Mouse (Mus musculus): ENCODE data around the gene Cirbp. TPM values are rescaled to one million over a fixed set of nuclear protein-coding genes. Genes with fewer than 3 reads are reported as not detected.

Cirbp gene
- polyA plus RNA-seq, 1 experiment from 2014 or later = 149 TPM

DNA sequence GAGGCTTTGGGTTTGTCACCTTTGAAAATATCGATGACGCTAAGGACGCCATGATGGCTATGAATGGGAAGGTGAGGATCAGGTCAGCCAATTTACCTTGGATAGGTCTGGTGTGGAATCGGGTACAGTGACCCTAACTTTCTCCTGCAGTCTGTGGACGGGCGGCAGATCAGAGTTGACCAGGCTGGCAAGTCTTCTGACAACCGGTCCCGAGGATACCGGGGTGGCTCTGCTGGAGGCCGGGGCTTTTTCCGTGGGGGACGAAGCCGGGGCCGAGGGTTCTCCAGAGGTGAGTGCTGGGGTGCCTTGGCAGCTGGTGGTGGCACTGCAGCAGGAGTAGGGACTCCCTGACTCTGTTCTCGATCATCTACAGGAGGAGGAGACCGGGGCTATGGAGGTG, 4.3 kb downstream of the Cirbp start:
- no peaks in the 10 kb centered on the region for H3K9me3 ChIP-seq
- ATAC-seq (ENCODE audit: low FRiP score, low read depth) = no peak
- H3K4me2 ChIP-seq (replicated peaks) = no peak overlapping the region
- H3K36me3 ChIP-seq = peaks cover 32% of the 10 kb centered on the region
- peaks cover 64% of the 10 kb centered on the region for H3K4me1 ChIP-seq
- no peaks in the 10 kb centered on the region for H3K27me3 ChIP-seq
- WGBS = 96% methylated on average over 16 of the region's 16 CpGs
- no peak overlapping the region for H3K27ac ChIP-seq
- no peak overlapping the region for H3K4me3 ChIP-seq
- H3K9ac ChIP-seq = peak overlapping the region; percentile 35

DNA sequence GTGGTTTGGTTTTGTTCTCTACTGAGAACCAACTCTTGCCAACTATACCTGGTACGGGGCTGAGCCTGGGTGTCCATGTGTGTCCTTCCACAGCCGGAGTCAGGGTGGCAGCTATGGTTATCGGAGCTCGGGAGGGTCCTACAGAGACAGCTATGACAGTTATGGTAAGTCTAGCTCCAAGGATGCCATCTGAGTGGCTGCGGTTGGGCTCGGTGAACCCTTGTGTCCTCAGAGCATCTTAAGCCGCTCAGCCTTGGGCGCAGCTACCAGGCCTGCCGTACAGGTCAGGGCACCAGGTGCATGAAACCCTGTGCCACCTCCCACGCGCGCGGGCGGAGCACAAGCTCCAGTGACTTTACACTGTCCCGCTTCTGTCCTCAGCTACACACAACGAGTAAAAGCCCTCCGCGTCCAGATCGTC, 4.8 kb downstream of the Cirbp start:
- Histone ChIP-seq H3K4me2 (replicated peaks) (no peak overlapping the region), H3K4me1 (peaks cover 60% of the 10 kb centered on the region), H3K27me3 (no peaks in the 10 kb centered on the region), H3K9ac (0 out of 2 replicates have a peak overlapping the region, but pooled peaks have one; percentile 26), H3K36me3 (peaks cover 32% of the 10 kb centered on the region), H3K9me3 (no peaks in the 10 kb centered on the region), H3K4me3 (no peak overlapping the region), H3K27ac (no peak overlapping the region)
- no peak for ATAC-seq (ENCODE audit: low FRiP score, low read depth)
- 97% methylated on average over 19 of the region's 19 CpGs for WGBS

DNA sequence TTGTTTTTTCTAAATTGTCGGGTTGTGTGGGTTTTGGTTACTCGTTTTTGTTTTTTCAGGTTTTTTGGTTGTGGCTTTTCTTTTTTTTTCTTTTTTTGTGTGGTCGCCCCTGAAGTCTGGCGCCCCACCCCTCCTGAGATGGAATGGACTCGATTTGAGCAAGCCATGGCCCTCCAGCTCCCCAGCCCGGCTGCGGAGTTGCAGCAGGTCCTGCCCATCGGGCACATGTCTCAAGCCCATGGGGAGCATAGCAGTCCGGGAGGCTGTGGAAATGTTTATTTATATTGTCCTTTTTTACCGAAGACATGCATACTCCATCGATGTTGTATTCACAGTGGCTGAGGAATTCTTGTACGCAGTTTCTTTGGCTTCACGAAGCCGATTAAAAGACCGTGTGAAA, 5.5 kb downstream of the Cirbp start:
- H3K4me2 ChIP-seq (replicated peaks) = no peak overlapping the region
- H3K36me3 ChIP-seq = peaks cover 32% of the 10 kb centered on the region
- H3K27ac ChIP-seq = no peak overlapping the region
- no peaks in the 10 kb centered on the region for H3K27me3 ChIP-seq
- no peaks in the 10 kb centered on the region for H3K9me3 ChIP-seq
- peak overlapping the region; percentile 57; the same call in 1 of the 2 replicates for H3K4me3 ChIP-seq
- H3K9ac ChIP-seq = no peak overlapping the region
- WGBS = 92% methylated on average over 15 of the region's 15 CpGs
- H3K4me1 ChIP-seq = peaks cover 58% of the 10 kb centered on the region
- ATAC-seq (ENCODE audit: low FRiP score, low read depth) = no peak

DNA sequence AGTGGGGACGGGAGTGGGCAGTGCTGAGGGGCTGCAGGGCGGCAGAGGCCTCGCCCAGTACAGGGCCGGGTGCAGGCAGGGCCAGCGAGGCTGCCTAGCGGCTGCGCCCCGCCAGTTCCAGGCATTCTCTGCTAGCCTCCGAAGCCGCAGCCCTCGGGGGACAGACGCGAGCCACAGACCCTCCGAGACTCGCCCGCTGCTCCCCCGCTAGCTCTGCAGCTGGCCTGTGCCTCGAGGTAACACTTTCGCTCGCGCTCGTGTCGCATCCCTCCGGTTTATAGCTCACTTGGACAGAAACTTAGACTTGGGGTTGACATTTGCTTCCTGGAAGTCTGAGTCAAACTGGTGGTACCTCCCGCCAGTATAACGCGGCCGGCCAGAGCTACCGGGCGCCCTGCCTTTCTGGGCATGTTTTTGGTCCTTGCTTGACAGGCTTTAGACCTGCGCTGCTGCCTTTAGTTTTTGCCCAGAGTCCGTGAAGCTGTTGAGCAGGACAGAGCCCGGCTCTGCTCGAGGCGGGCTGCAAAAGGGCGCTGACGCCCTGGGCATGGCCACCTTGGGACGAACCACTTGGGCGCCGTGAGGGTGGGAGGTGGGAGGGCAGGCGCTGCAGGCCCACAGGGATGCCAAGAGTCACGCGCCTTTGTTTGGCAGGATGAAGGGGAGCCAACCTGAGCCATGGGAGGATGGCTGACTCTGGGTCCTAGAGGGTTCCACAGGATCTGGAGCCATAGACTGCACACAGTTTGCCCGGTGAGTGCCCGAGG, 6.2 kb downstream of the Cirbp start:
- Histone ChIP-seq H3K9me3 (no peaks in the 10 kb centered on the region), H3K27ac (peak overlapping the region; percentile 73; the same call in 1 of the 2 replicates), H3K4me1 (peaks cover 53% of the 10 kb centered on the region), H3K27me3 (no peaks in the 10 kb centered on the region), H3K4me3 (peak overlapping the region; percentile 57), H3K9ac (peak overlapping the region; percentile 63; the same call in 1 of the 2 replicates), H3K36me3 (peaks cover 32% of the 10 kb centered on the region), H3K4me2 (replicated peaks) (peak overlapping the region; percentile 69)
- no peak for ATAC-seq (ENCODE audit: low FRiP score, low read depth)
- WGBS = 85% methylated on average over 45 of the region's 45 CpGs

DNA sequence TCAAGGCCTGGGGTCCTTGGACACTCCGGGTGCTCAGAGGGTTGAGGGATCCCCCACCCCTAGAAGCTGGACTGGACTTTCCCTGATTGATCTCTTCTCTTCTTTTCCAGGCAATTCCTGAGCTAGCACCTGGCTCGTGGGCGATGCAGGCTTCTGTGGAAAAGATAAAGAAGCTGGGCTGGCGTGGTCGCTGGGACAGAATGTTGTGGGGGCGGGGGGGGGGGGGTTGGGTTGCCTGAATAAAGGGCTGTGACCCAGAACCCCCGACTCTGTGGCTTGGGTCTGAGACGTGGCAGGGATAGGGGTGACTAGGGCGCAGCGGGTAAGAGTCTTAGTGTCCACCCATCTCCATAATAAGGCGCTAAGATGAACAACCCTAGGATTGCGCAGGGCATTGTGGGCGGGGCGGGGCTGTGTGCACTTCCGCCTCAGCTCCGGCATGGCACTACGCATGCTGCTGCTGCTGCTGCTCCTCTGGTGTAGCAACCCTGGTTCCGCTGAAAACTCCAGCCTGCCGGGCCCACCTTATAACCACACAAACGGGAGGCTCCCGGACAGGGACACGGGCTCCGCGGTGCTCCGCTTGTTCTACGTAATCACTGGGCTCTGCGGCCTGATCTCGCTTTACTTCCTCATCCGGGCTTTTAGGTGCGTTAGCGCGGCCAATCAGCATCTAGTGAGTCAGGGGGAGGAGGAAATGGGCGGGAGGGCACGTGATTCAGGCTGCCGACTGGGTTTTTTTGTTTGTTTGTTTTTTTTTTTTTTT, 6.9 kb downstream of the Cirbp start, which contains the start of gene 1600002K03Rik:
TSS of gene 1600002K03Rik (plus strand) at position 418 of the 766 bp plus-strand sequence.
- Histone ChIP-seq H3K4me3 (peak within 1 kb of the TSS; percentile 57), H3K27me3 (no peaks in the 10 kb centered on the region), H3K27ac (peak within 1 kb of the TSS; percentile 73; the same call in 1 of the 2 replicates), H3K9me3 (no peaks in the 10 kb centered on the region), H3K9ac (peak within 1 kb of the TSS; percentile 63), H3K36me3 (peaks cover 32% of the 10 kb centered on the region), H3K4me1 (peaks cover 50% of the 10 kb centered on the region), H3K4me2 (replicated peaks) (peak within 1 kb of the TSS; percentile 69)
- 7% methylated on average over 35 of the region's 35 CpGs for WGBS
- peak; percentile 70 for ATAC-seq (ENCODE audit: low FRiP score, low read depth)

DNA sequence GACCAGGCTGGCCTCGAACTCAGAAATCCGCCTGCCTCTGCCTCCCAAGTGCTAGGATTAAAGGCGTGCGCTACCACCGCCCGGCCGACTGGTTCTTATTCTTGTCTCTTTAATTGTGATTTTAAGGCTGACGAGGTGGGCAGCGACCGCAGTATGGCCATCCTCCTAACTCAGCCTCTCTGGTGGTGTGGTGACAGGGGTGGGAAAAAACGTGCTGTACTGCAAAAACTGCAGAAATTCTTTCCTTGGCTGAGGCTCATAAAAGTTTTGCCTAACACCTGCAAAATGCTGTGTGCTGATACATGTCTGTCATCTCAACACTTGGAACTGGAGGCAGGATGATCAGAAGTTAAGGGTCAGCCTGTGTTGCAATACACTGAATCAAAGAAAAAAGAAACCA, 7.6 kb downstream of the Cirbp start:
- H3K4me3 ChIP-seq = peak overlapping the region; percentile 57
- H3K4me2 ChIP-seq (replicated peaks) = peak overlapping the region; percentile 69
- no peak for ATAC-seq (ENCODE audit: low FRiP score, low read depth)
- no peaks in the 10 kb centered on the region for H3K9me3 ChIP-seq
- H3K9ac ChIP-seq = peak overlapping the region; percentile 63
- H3K27me3 ChIP-seq = no peaks in the 10 kb centered on the region
- peaks cover 50% of the 10 kb centered on the region for H3K4me1 ChIP-seq
- 11% methylated on average over 11 of the region's 11 CpGs for WGBS
- H3K27ac ChIP-seq = no peak overlapping the region; the same call in 1 of the 2 replicates
- peaks cover 32% of the 10 kb centered on the region for H3K36me3 ChIP-seq

DNA sequence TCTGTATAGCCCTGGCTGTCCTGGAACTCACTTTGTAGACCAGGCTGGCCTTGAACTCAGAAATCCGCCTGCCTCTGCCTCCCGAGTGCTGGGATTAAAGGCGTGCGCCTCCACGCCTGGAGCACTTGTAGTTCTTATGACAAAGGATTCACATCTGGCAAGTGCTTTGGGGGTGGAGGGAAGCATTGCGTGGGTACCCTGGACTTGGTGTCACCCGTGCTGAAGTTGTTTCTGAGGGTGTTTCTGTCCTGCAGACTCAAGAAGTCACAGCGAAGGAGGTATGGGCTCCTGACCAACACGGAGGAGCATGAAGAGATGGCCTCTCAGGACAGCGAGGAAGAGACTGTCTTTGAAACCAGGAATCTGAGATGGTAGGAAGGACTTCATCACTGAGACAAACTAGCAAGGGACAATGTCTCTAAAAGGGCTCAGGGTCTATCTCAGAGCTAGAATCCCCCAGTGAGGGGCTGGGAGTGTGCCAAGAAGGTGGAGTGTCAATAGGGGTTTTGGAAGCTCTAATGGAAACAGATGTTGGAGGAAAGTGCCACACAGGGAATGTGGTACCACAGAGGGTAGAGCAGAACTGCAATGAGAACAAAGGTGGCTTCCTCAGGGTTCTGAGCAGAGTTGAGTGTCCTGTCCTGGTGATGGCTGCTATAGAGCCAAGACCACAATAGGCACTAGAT, 8.3 kb downstream of the Cirbp start:
- Histone ChIP-seq H3K4me2 (replicated peaks) (no peak overlapping the region), H3K27me3 (no peaks in the 10 kb centered on the region), H3K36me3 (peaks cover 32% of the 10 kb centered on the region), H3K4me3 (no peak overlapping the region), H3K4me1 (peaks cover 43% of the 10 kb centered on the region), H3K9ac (no peak overlapping the region), H3K27ac (peak overlapping the region; percentile 22; the same call in 1 of the 2 replicates), H3K9me3 (no peaks in the 10 kb centered on the region)
- no peak for ATAC-seq (ENCODE audit: low FRiP score, low read depth)
- WGBS = 86% methylated on average over 10 of the region's 10 CpGs

DNA sequence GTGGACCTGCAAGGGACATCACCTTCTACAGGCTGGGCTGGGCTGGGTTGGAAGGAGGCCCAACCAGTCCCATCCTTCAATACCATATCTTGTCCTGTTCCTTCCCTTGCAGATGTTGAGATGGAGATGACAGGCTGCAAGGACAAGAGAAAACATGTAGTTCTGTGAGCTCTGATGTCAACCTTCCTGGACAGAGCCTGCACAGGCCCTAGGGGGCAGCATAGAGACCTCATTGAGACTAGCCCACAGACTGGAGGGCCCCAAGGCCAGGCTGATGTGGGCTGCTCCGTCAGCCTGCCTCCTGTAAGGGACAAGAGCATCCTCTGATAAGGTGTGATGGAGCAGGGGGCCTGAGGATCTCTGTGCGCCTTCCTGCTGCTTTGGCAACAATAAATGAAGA, 8.9 kb downstream of the Cirbp start:
- H3K4me2 ChIP-seq (replicated peaks) = no peak overlapping the region
- WGBS = 46% methylated on average over 2 of the region's 2 CpGs
- H3K4me3 ChIP-seq = no peak overlapping the region
- peaks cover 39% of the 10 kb centered on the region for H3K4me1 ChIP-seq
- H3K9ac ChIP-seq = no peak overlapping the region
- no peaks in the 10 kb centered on the region for H3K27me3 ChIP-seq
- peaks cover 27% of the 10 kb centered on the region for H3K36me3 ChIP-seq
- H3K9me3 ChIP-seq = no peaks in the 10 kb centered on the region
- no peak overlapping the region for H3K27ac ChIP-seq
- no peak for ATAC-seq (ENCODE audit: low FRiP score, low read depth)

DNA sequence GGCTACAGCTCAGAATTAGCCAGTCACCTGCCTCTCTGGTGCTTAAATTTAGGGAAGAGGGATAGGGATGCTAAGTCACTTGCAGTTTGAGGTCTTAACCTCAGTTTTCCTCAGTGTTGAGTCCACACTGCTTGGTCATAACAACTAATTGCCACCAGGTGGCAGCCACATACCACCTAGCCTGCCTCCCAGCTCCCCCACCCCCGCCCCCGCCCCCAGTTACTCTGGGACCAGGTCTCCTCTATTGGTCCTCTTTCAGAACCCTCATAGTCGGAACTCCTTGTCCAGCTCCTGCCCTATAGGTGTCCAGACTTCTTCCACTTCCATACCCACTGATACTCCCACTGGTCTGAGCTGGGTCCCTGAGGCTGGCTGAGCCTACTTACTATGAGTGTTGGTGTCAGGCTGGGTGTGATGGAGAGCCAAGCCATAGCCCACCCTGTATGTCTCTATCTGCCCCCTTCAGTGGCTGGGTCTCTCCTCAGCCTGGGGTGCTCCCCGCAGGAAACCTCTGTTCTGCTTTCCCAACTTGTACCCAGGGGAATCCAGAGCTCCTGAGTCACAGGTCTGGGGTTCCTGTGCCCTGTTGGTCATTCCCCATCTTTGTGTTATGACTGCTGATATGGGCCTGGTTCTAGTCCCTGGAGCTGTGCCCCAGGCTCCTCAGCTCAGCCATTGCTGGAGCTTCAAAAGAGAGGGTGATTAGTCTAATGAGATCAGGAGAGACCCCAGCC, 9.9 kb downstream of the Cirbp start:
- Histone ChIP-seq H3K9me3 (no peaks in the 10 kb centered on the region), H3K27ac (no peak overlapping the region; the same call in 1 of the 2 replicates), H3K4me3 (no peak overlapping the region), H3K9ac (no peak overlapping the region), H3K4me2 (replicated peaks) (no peak overlapping the region), H3K36me3 (peaks cover 17% of the 10 kb centered on the region), H3K4me1 (peaks cover 42% of the 10 kb centered on the region), H3K27me3 (no peaks in the 10 kb centered on the region)
- 22% methylated on average over 4 of the region's 4 CpGs for WGBS
- no peak for ATAC-seq (ENCODE audit: low FRiP score, low read depth)

DNA sequence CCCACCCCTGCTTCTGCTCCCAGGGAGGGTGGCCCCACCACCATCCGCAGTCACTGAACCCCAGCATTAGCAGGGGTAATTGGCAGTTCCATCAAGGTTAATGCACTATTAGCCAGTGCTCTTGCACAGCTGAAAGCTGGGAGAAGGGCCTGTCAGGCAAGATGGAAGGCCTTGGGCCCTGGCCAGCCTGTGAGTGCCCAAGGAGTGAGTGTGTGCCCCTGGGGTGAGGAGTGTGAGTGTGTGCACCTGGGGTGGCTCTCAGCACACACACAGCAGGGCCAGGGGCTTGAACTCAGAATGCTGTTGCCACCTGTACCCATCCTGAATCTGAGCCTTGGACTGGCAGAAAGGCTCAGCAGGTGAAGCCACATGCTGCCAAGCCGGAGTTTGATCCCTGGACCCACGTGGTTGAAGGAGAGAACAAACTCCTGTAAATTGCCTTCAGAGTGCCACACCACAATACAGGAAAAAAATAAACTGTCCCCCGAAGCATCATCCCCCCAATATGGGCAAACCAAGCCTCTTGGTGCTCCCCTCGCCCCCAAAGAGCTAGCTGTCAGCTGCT, 10.6 kb downstream of the Cirbp start:
- ATAC-seq (ENCODE audit: low FRiP score, low read depth) = no peak
- Histone ChIP-seq H3K27ac (no peak overlapping the region), H3K36me3 (peaks cover 11% of the 10 kb centered on the region), H3K4me3 (no peak overlapping the region), H3K9me3 (no peaks in the 10 kb centered on the region), H3K4me2 (replicated peaks) (no peak overlapping the region), H3K9ac (no peak overlapping the region), H3K27me3 (no peaks in the 10 kb centered on the region), H3K4me1 (peaks cover 45% of the 10 kb centered on the region)
- WGBS = 72% methylated on average over 5 of the region's 5 CpGs
